Mouse (Mus musculus) liver, adult (tissue): ENCODE measurements around the gene Cpt1a.

Experiments used
- GATA4 ChIP-seq: IDR thresholded peaks from 2 replicates; pipeline ENCODE4 v1.6.1; 2014; ENCODE audit warnings: mild to moderate bottlenecking, low read length; ENCODE audit not compliant: insufficient replicate concordance

Cpt1a gene

DNA sequence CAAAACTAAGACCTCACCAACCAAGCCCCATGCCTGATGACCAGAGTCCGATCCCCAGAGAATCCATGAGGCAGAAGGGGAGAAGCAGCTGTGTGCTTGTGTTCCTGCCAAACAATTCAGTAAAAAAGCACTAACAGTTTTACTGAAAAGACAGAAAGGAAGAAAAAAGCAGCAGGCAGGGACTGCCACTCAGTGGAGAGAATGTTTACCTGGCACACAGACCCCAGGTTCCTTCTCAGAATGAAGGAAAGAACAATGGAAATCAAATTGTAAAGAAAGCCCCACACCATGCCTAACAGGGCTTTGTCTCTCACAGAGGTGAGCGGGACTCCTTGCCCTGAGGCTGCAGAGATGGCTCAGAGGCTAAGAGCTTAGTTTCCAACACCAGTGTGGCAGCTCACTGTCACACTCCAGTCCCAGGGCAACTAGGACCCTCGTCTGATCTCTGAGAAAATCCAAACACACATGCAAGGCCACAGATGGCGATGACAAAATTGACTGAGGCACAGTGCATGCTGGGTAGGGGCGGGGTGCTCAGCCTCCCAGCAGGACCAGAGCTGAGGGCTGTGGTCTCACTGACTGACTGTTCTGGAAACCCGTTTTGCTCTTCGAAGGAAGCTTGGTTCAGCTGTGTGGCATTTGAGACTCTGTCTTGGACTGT lies 107.2 kb downstream of the Cpt1a start:
- TF ChIP-seq GATA4, result no peak

DNA sequence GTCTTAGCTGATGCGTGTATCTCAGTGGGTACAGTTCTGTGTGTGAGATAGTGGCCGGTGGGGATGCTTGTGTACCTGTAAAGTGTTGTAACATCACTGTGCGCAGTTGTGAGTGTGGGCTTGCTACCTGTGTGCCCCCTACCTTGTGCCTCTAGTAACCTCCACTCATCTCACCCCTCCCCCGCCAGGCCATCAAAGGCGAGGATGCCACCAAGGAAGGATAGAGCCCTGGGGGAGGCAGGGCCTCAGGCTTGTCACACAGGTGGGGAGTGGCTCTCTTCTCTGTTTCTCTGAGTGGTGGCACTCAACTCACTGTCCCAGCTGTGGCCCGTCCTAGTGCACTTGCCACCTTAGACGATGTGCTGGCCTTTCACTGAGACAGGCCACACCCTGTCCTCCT lies 108.9 kb downstream of the Cpt1a start:
- no peak for TF ChIP-seq GATA4

DNA sequence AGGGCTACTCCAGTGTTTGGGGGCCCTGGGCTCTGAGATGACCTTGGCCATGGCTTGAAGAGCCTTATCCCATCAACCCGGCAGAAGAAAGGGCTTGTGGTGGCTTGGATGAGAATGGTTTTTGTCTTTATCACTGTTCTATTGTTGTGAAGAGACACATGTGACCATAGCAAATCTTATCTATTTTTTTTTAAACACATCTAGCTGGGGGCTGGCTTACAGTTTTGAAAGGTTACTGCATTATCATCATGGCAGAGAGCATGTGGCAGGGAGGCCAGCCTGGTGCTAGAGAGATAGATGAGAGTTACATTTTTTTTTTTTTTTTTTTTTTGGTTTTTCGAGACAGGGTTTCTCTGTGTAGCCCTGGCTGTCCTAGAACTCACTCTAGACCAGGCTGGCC lies 109.8 kb downstream of the Cpt1a start:
- TF ChIP-seq GATA4, result no peak

- TF ChIP-seq GATA4, result no peak
Observed at GRCm38 (mm10) chr19:3434124-3434523, 112.0 kb downstream of the Cpt1a start.

DNA sequence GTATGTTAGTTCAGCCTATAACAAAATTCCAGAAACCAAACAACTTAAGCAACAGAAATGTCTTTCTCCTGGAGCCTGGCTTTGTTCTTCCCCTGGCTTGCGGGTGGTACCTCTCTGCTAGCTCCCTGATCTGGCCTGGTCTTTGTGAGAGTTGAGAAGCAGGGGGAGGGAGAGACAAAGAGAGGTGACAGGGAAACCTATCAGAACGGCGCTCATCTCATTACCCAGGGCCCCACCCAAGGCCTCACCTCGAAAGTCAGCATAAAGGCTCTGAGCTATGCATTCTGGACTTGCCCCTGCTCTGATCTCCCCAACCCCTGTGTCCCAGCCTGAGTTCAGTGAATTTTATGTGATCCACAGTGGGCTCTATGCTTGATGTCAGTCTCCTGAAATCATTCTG lies 112.5 kb downstream of the Cpt1a start:
- no peak for TF ChIP-seq GATA4
